Mouse (Mus musculus): ENCODE data around the gene Tbk1. TPM values are rescaled to one million over a fixed set of nuclear protein-coding genes. Genes with fewer than 3 reads are reported as not detected.
A peak's percentile ranks its signal among the peaks of the same experiment; 100 is the strongest.

Gene Tbk1
- polyA plus RNA-seq, 1 experiment = 20.4 TPM

- no peak for TF ChIP-seq POLR2A (IDR thresholded peaks at IDR 0.05; ENCODE audit: borderline replicate concordance, extremely low read depth, low read depth, low read length)
- no peak for TF ChIP-seq CTCF (IDR thresholded peaks at IDR 0.05; ENCODE audit: insufficient read depth, low read length)
- Histone ChIP-seq H3K4me1 (ENCODE audit: control insufficient read depth, insufficient read depth, low read length) (no peaks in the 10 kb centered on the region), H3K4me3 (replicated peaks; ENCODE audit: extremely low read depth, low read depth, low read length) (no peak overlapping the region)
- 49% methylated on average over 6 of the region's 6 CpGs for WGBS
- DNase-seq = no peak
Measured at GRCm38 (mm10) chr10:121601272-121601671, 14.7 kb upstream of the Tbk1 start.

DNA sequence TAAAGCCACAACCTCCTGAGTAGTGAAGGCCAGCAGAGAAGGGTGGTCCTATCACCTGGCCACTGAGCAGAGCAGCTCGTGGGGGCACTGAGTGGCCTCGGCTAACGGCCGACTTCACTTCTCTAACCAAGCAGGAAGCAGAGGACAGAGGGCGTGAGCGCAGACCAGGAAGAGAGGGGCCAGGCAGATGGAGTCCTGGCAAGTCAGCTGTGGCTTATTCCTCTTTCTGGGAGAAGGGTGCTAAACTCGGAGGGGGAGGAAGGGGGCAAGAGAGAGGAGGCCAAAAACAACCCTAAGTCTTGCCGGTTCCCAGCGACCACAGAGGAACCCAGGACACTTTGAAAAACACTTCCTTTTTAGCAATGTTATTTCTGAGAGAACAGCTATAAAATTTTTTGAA, 10.0 kb upstream of the Tbk1 start:
- DNase-seq = no peak
- no peak overlapping the region for H3K4me3 ChIP-seq (replicated peaks; ENCODE audit: extremely low read depth, low read depth, low read length)
- no peaks in the 10 kb centered on the region for H3K4me1 ChIP-seq (ENCODE audit: control insufficient read depth, insufficient read depth, low read length)
- TF ChIP-seq POLR2A (IDR thresholded peaks at IDR 0.05; ENCODE audit: borderline replicate concordance, extremely low read depth, low read depth, low read length) = no peak
- no peak for TF ChIP-seq CTCF (IDR thresholded peaks at IDR 0.05; ENCODE audit: insufficient read depth, low read length)
- 68% methylated on average over 9 of the region's 9 CpGs for WGBS

DNA sequence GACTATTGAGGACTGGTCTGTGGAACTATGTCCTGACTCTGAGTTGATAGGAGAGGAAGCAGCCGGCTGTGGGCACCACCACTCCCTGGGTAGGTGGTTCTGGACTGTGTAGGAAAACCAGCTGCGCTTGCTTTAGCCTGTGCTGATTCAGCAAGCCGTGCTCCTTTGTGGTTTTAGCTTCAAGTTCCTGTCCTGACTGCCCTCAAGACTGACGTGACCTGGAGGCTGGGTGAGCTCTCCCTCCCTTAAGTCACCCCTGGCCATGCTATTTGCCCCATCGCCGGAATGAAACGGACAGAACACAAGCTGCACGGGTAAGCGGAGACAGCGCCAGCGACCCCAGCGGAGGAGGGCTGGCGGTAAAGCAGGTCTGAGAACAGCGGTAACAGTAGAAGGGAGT, 4.5 kb upstream of the Tbk1 start:
- H3K4me3 ChIP-seq (replicated peaks; ENCODE audit: extremely low read depth, low read depth, low read length) = no peak overlapping the region
- no peak for DNase-seq
- WGBS = 80% methylated on average over 14 of the region's 14 CpGs
- no peaks in the 10 kb centered on the region for H3K4me1 ChIP-seq (ENCODE audit: control insufficient read depth, insufficient read depth, low read length)
- no peak for TF ChIP-seq CTCF (IDR thresholded peaks at IDR 0.05; ENCODE audit: insufficient read depth, low read length)
- TF ChIP-seq POLR2A (IDR thresholded peaks at IDR 0.05; ENCODE audit: borderline replicate concordance, extremely low read depth, low read depth, low read length) = no peak

- 36% methylated on average over 6 of the region's 6 CpGs for WGBS
- H3K4me1 ChIP-seq (ENCODE audit: control insufficient read depth, insufficient read depth, low read length) = peaks cover 5% of the 10 kb centered on the region; the same call in 1 of the 2 replicates
- TF ChIP-seq CTCF (IDR thresholded peaks at IDR 0.05; ENCODE audit: insufficient read depth, low read length) (no peak), POLR2A (IDR thresholded peaks at IDR 0.05; ENCODE audit: borderline replicate concordance, extremely low read depth, low read depth, low read length) (no peak)
- DNase-seq = no peak
- H3K4me3 ChIP-seq (replicated peaks; ENCODE audit: extremely low read depth, low read depth, low read length) = peak overlapping the region; percentile 91
Measured at GRCm38 (mm10) chr10:121587371-121587840, 819 bp upstream of the Tbk1 start.

- peak; percentile 43 for DNase-seq
- H3K4me3 ChIP-seq (replicated peaks; ENCODE audit: extremely low read depth, low read depth, low read length) = peak overlapping the region; percentile 91
- TF ChIP-seq CTCF (IDR thresholded peaks at IDR 0.05; ENCODE audit: insufficient read depth, low read length) = no peak
- TF ChIP-seq POLR2A (IDR thresholded peaks at IDR 0.05; ENCODE audit: borderline replicate concordance, extremely low read depth, low read depth, low read length) = no peak
- WGBS = 1% methylated on average over 40 of the region's 48 CpGs
- peaks cover 5% of the 10 kb centered on the region; the same call in 1 of the 2 replicates for H3K4me1 ChIP-seq (ENCODE audit: control insufficient read depth, insufficient read depth, low read length)
Measured at GRCm38 (mm10) chr10:121585791-121586642, 570 bp downstream of the Tbk1 start.

DNA sequence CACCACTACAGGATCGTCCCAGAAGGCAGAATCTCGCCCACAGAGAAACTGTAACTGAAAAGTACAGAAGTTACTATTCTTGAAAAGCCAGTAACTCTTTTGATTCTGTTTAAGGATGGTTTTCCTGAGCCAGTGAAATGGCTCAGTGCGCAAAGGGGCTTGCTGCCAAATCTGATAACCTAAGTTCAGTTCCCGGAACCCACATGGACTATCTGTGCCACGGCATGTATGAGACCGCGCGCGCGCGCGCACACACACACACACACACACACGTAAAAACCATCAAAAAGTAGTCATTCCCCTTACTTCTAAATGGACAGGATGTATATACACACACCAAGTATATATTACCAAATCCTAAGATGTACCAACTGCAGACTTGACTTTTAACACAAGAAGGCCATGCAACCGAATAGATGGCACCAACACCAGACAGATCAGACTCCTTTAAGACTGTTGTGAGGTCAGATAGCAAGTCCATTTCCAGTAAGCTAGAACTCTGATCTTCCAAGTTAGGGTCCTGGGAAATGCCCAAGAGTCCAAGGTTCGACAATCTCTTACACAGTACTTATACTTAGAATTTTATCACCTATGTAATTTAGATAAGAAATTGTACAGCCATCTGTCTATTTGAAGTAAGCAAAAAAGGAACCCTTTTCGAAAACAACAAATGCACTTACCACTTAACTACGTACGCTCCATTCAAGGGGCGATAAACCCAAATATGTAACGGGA, 1.4 kb downstream of the Tbk1 start:
- no peak for DNase-seq
- Histone ChIP-seq H3K4me3 (replicated peaks; ENCODE audit: extremely low read depth, low read depth, low read length) (peak overlapping the region; percentile 7), H3K4me1 (ENCODE audit: control insufficient read depth, insufficient read depth, low read length) (peaks cover 5% of the 10 kb centered on the region; the same call in 1 of the 2 replicates)
- TF ChIP-seq CTCF (IDR thresholded peaks at IDR 0.05; ENCODE audit: insufficient read depth, low read length) (no peak), POLR2A (IDR thresholded peaks at IDR 0.05; ENCODE audit: borderline replicate concordance, extremely low read depth, low read depth, low read length) (no peak)
- 54% methylated on average over 20 of the region's 20 CpGs for WGBS

- TF ChIP-seq CTCF (IDR thresholded peaks at IDR 0.05; ENCODE audit: insufficient read depth, low read length) = no peak
- no peak for TF ChIP-seq POLR2A (IDR thresholded peaks at IDR 0.05; ENCODE audit: borderline replicate concordance, extremely low read depth, low read depth, low read length)
- no peak overlapping the region for H3K4me3 ChIP-seq (replicated peaks; ENCODE audit: extremely low read depth, low read depth, low read length)
- 93% methylated on average over 10 of the region's 10 CpGs for WGBS
- H3K4me1 ChIP-seq (ENCODE audit: control insufficient read depth, insufficient read depth, low read length) = peaks cover 5% of the 10 kb centered on the region; the same call in 1 of the 2 replicates
- no peak for DNase-seq
Measured at GRCm38 (mm10) chr10:121584033-121584432, 2.6 kb downstream of the Tbk1 start.

- H3K4me3 ChIP-seq (replicated peaks; ENCODE audit: extremely low read depth, low read depth, low read length) = no peak overlapping the region
- WGBS = 58% methylated on average over 12 of the region's 12 CpGs
- no peak for TF ChIP-seq POLR2A (IDR thresholded peaks at IDR 0.05; ENCODE audit: borderline replicate concordance, extremely low read depth, low read depth, low read length)
- no peak for TF ChIP-seq CTCF (IDR thresholded peaks at IDR 0.05; ENCODE audit: insufficient read depth, low read length)
- H3K4me1 ChIP-seq (ENCODE audit: control insufficient read depth, insufficient read depth, low read length) = peaks cover 5% of the 10 kb centered on the region; the same call in 1 of the 2 replicates
- DNase-seq = no peak
Measured at GRCm38 (mm10) chr10:121583016-121583415, 3.6 kb downstream of the Tbk1 start.

DNA sequence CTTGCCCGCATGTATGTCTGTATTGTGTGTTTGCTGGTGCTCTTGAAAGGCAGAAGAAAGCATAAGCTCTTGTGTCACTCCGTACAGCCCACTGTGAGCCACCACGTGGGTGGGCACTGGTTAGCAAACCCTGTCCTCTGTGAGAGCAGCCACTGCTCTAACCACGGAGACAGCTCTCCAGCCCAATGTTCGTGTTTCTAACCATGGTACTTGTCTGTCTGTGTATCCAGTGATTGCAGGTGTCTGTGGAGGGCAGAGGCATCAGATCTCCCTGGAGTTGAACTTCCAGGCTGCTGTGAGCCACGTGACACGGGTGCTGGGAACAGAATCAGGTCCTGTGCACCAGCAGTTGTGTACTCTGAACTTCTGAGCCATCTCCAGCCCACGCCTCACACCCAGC, 4.3 kb downstream of the Tbk1 start:
- no peak for TF ChIP-seq POLR2A (IDR thresholded peaks at IDR 0.05; ENCODE audit: borderline replicate concordance, extremely low read depth, low read depth, low read length)
- TF ChIP-seq CTCF (IDR thresholded peaks at IDR 0.05; ENCODE audit: insufficient read depth, low read length) = no peak
- DNase-seq = no peak
- peaks cover 5% of the 10 kb centered on the region; the same call in 1 of the 2 replicates for H3K4me1 ChIP-seq (ENCODE audit: control insufficient read depth, insufficient read depth, low read length)
- 83% methylated on average over 8 of the region's 8 CpGs for WGBS
- no peak overlapping the region for H3K4me3 ChIP-seq (replicated peaks; ENCODE audit: extremely low read depth, low read depth, low read length)

Data from lung, adult 2 months (tissue).